Mouse (Mus musculus) embryonic fibroblast, embryonic 13.5 days (primary cell): ENCODE data around the gene Gcsam.

Source experiments
- CTCF ChIP-seq: IDR thresholded peaks from 2 replicates; pipeline ENCODE4 v1.5.1; 2011; ENCODE audit warnings: mild to moderate bottlenecking, control low read depth, low read length, moderate library complexity, borderline replicate concordance; ENCODE audit not compliant: insufficient read depth
- POLR2A ChIP-seq: IDR thresholded peaks from 2 replicates; pipeline ENCODE4 v1.6.1; 2011; ENCODE audit warnings: low read depth, mild to moderate bottlenecking, control low read depth, low read length, moderate library complexity

GRCm38 (mm10) chr16:45657574-45658159 is 47.5 kb downstream of the Gcsam start:
- TF ChIP-seq POLR2A = no peak
- no peak for TF ChIP-seq CTCF
